Mouse (Mus musculus) liver, adult 2 months (tissue): Measurements from ENCODE around the gene Gramd1b.

Experiments used
- CTCF ChIP-seq: fragments of 200-500 bp; IDR thresholded peaks from 2 replicates; pipeline ENCODE4 v1.5.1; 2011; ENCODE audit warnings: low read depth, low read length, control low read depth
- POLR2A ChIP-seq: fragments of 200-500 bp; IDR thresholded peaks from 2 replicates; pipeline ENCODE4 v1.6.1; 2011; ENCODE audit warnings: low read length, control low read depth; ENCODE audit not compliant: insufficient read depth; ENCODE audit errors: extremely low read depth

DNA sequence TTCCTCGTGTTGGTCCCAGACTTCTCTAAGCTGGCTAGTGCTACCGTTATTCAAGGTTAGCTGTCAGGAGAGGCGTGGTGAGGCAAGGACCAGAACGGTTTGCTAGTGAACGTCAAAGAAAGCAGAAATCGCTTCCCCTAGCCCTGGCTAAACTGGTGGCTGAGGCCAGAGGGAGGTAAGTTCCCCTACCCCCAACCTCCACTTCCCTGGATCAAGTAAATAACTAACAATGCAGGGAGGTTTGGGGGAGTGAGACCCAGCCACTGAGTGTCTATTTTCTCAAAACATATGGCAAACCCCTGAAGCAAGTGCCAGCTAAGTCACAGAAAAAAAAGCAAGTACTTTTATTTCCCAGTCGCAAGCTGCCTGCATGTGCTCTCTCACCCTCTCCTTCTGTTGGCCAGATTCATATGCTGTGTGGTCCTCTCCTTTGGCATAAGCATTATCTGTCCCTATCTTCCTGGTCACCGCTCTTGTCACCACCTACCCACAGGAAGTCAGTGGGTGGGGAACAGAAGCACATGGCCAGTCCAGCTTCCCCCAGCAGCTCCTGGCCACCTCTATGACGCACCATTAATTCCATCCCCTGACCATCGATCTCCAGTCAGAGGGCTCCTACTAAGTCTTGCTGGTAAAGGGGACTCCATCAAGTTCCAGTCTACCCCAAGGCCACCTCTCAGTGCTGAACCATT is 186.2 kb downstream of the Gramd1b start:
- TF ChIP-seq POLR2A (no peak), CTCF (no peak)
